12 mouse cellular contexts compared by ENCODE assay signal in genomic region chr4:42879829-42880676, GRCm38 (mm10). TPM values are rescaled to one million over a fixed set of nuclear protein-coding genes. Genes with fewer than 3 reads are reported as not detected.
DNase-seq lines count a peak whose midpoint lies in the region; ATAC-seq lines count a peak whose summit lies in the region.
"Had no signal": no experiment of that assay in that cellular context is flagged by ENCODE, and none has a peak within 500 bp of the region (broad histone marks: within the 10 kb centered on the region; RNA-seq: fewer than 3 reads in every experiment).

No protein-coding gene starts in this region.

- H3K9me3 ChIP-seq in limb, embryonic 11.5 days (ENCODE audit: control insufficient read depth, low read length) = no peaks in the 10 kb centered on the region
- H3K9me3 ChIP-seq in limb, embryonic 10.5 days (replicated peaks) = no peaks in the 10 kb centered on the region
- no peaks in the 10 kb centered on the region for H3K9me3 ChIP-seq in liver, embryonic 11.5 days (ENCODE audit: control insufficient read depth, low read length)
- H3K9me3 ChIP-seq: limb, embryonic 15.5 days had no signal

- H3K36me3 ChIP-seq in limb, embryonic 11.5 days (ENCODE audit: control insufficient read depth, insufficient read depth, low read length) = no peaks in the 10 kb centered on the region
- no peaks in the 10 kb centered on the region for H3K36me3 ChIP-seq in limb, embryonic 10.5 days
- H3K36me3 ChIP-seq in liver, embryonic 11.5 days (ENCODE audit: control insufficient read depth, insufficient read depth, low read length) = no peaks in the 10 kb centered on the region
- H3K36me3 ChIP-seq: limb, embryonic 15.5 days had no signal

- H3K4me3 ChIP-seq in limb, embryonic 11.5 days (ENCODE audit: low read depth, low read length) = no peak overlapping the region
- H3K4me3 ChIP-seq in limb, embryonic 10.5 days = no peak overlapping the region
- H3K4me3 ChIP-seq in brown adipose tissue, adult 24 weeks (ENCODE audit: insufficient read depth, low read depth, low read length) = no peak overlapping the region
- H3K4me3 ChIP-seq in liver, embryonic 11.5 days (ENCODE audit: low read depth, low read length) = peak overlapping the region; percentile 23
- H3K4me3 ChIP-seq: limb, embryonic 15.5 days had no signal

- no peak overlapping the region for H3K27ac ChIP-seq in limb, embryonic 11.5 days (replicated peaks; ENCODE audit: low read depth, low read length)
- H3K27ac ChIP-seq in limb, embryonic 10.5 days = no peak overlapping the region
- 0 out of 2 replicates have a peak overlapping the region, but pooled peaks have one; percentile 23 for H3K27ac ChIP-seq in brown adipose tissue, adult 24 weeks (replicated peaks; ENCODE audit: low read depth, low read length)
- peak overlapping the region; percentile 17 for H3K27ac ChIP-seq in liver, embryonic 11.5 days (ENCODE audit: low read depth, low read length)
- H3K27ac ChIP-seq: kidney, postnatal 0 days; limb, embryonic 15.5 days had no signal

- no peaks in the 10 kb centered on the region for H3K4me1 ChIP-seq in limb, embryonic 11.5 days (ENCODE audit: control insufficient read depth, insufficient read depth, low read length)
- no peaks in the 10 kb centered on the region for H3K4me1 ChIP-seq in limb, embryonic 10.5 days
- H3K4me1 ChIP-seq in brown adipose tissue, adult 24 weeks (ENCODE audit: control insufficient read depth, insufficient read depth, insufficient read length, low read length) = no peaks in the 10 kb centered on the region
- peaks cover 9% of the 10 kb centered on the region for H3K4me1 ChIP-seq in liver, embryonic 11.5 days (replicated peaks; ENCODE audit: control insufficient read depth, insufficient read depth, low read length)
- H3K4me1 ChIP-seq: limb, embryonic 15.5 days had no signal

- H3K4me2 ChIP-seq in limb, embryonic 11.5 days (ENCODE audit: low read depth, severe bottlenecking) = no peak overlapping the region
- peak overlapping the region; percentile 21 for H3K4me2 ChIP-seq in liver, embryonic 11.5 days
- H3K4me2 ChIP-seq: limb, embryonic 15.5 days had no signal

- no peak for ATAC-seq in limb, embryonic 11.5 days (ENCODE audit: insufficient number of reproducible peaks, low FRiP score, low TSS enrichment, low read depth)
- peak; percentile 99 for ATAC-seq in liver, embryonic 11.5 days (replicated peaks; ENCODE audit: low FRiP score)
- ATAC-seq: Patski had no signal

- DNase-seq in limb, embryonic 11.5 days (ENCODE audit: low spot score) = peak; percentile 15
- DNase-seq in limb, embryonic 10.5 days (ENCODE audit: low spot score) = no peak
- peak; percentile 48 for DNase-seq in liver, embryonic 11.5 days (ENCODE audit: low spot score)
- peak; percentile 49 to 67 for DNase-seq in spleen, postnatal 36 days (ENCODE audit: low spot score in 2 of 2)
- DNase-seq in lung, postnatal 14 days = no peak
- DNase-seq in layer of hippocampus, postnatal 36 days = no peak
- DNase-seq: cerebellum, adult 11-12 months had no signal

- no peak overlapping the region for H3K9ac ChIP-seq in limb, embryonic 11.5 days (ENCODE audit: low read length)
- peak overlapping the region; percentile 55 for H3K9ac ChIP-seq in liver, embryonic 11.5 days (ENCODE audit: low read depth, low read length)
- H3K9ac ChIP-seq: limb, embryonic 15.5 days had no signal

- 83% methylated on average over 16 of the region's 16 CpGs for WGBS in limb, embryonic 11.5 days
- WGBS in limb, embryonic 10.5 days = 84% methylated on average over 16 of the region's 16 CpGs
- WGBS in liver, embryonic 11.5 days = 47% methylated on average over 16 of the region's 16 CpGs

- no peaks in the 10 kb centered on the region for H3K27me3 ChIP-seq in limb, embryonic 11.5 days (ENCODE audit: control insufficient read depth, insufficient read depth, low read length)
- no peaks in the 10 kb centered on the region for H3K27me3 ChIP-seq in limb, embryonic 10.5 days (ENCODE audit: low read depth, poor library complexity, severe bottlenecking)
- H3K27me3 ChIP-seq in liver, embryonic 11.5 days (replicated peaks; ENCODE audit: control insufficient read depth, insufficient read depth, low read length) = no peaks in the 10 kb centered on the region
- H3K27me3 ChIP-seq: limb, embryonic 15.5 days had no signal

RNA-seq across cellular contexts. Expression of gene Fam205c, which starts 6.0 kb away (rescaled TPM):
- not detected in 2 replicates for polyA plus RNA-seq in limb, embryonic 11.5 days (2014; fragmentation: Nextera tagmentation; extraction: Ambion mirVana)
- 0.10 TPM in 1 of 2 replicates, not detected in the other for polyA plus RNA-seq in limb, embryonic 10.5 days (2016; fragmentation: Nextera tagmentation; extraction: Ambion mirVana)
- polyA plus RNA-seq in brown adipose tissue, adult 24 weeks (2012; ENCODE audit: insufficient read depth, insufficient read length, missing spikeins) = not detected in 2 replicates
- polyA plus RNA-seq in liver, embryonic 11.5 days (2014; fragmentation: Nextera tagmentation; extraction: Ambion mirVana) = 0.71 and 0.75 TPM in 2 replicates
- total RNA-seq in layer of hippocampus, postnatal 36 days (2021) = under 1 TPM; 0.27 to 0.30 TPM
- total RNA-seq: neutrophil, adult 5-6 weeks had no signal
- polyA plus RNA-seq: limb, embryonic 15.5 days; Patski had no signal

RNA-seq across cellular contexts. Expression of gene Gm12394, which starts 23.5 kb away (rescaled TPM):
- not detected in 2 replicates for polyA plus RNA-seq in limb, embryonic 11.5 days (2014; fragmentation: Nextera tagmentation; extraction: Ambion mirVana)
- 0.06 TPM in 1 of 2 replicates, not detected in the other for polyA plus RNA-seq in limb, embryonic 10.5 days (2016; fragmentation: Nextera tagmentation; extraction: Ambion mirVana)
- polyA plus RNA-seq in brown adipose tissue, adult 24 weeks (2012; ENCODE audit: insufficient read depth, insufficient read length, missing spikeins) = not detected in 2 replicates
- 0.11 and 0.18 TPM in 2 replicates for polyA plus RNA-seq in liver, embryonic 11.5 days (2014; fragmentation: Nextera tagmentation; extraction: Ambion mirVana)
- under 1 TPM; 0.48 to 0.92 TPM for total RNA-seq in layer of hippocampus, postnatal 36 days (2021)
- total RNA-seq: neutrophil, adult 5-6 weeks had no signal
- polyA plus RNA-seq: limb, embryonic 15.5 days; Patski had no signal

RNA-seq across cellular contexts. Expression of gene Fam205a1, which starts 26.4 kb away (rescaled TPM):
- 0.07 TPM in 1 of 2 replicates, not detected in the other for polyA plus RNA-seq in limb, embryonic 11.5 days (2014; fragmentation: Nextera tagmentation; extraction: Ambion mirVana)
- not detected in 2 replicates for polyA plus RNA-seq in limb, embryonic 10.5 days (2016; fragmentation: Nextera tagmentation; extraction: Ambion mirVana)
- not detected in 2 replicates for polyA plus RNA-seq in brown adipose tissue, adult 24 weeks (2012; ENCODE audit: insufficient read depth, insufficient read length, missing spikeins)
- 0.22 and 0.29 TPM in 2 replicates for polyA plus RNA-seq in liver, embryonic 11.5 days (2014; fragmentation: Nextera tagmentation; extraction: Ambion mirVana)
- under 1 TPM in 1 of 2 experiments, not detected in 1; 0.12 TPM for total RNA-seq in layer of hippocampus, postnatal 36 days (2021)
- total RNA-seq: neutrophil, adult 5-6 weeks had no signal
- polyA plus RNA-seq: limb, embryonic 15.5 days; Patski had no signal

RNA-seq across cellular contexts. Expression of gene Phf24, which starts 36.4 kb away (rescaled TPM):
- polyA plus RNA-seq in limb, embryonic 11.5 days (2014; fragmentation: Nextera tagmentation; extraction: Ambion mirVana) = 0.04 and 0.21 TPM in 2 replicates
- polyA plus RNA-seq in limb, embryonic 10.5 days (2016; fragmentation: Nextera tagmentation; extraction: Ambion mirVana) = 0.16 TPM in 1 of 2 replicates, not detected in the other
- polyA plus RNA-seq in brown adipose tissue, adult 24 weeks (2012; ENCODE audit: insufficient read depth, insufficient read length, missing spikeins) = not detected in 2 replicates
- 0.38 and 0.42 TPM in 2 replicates for polyA plus RNA-seq in liver, embryonic 11.5 days (2014; fragmentation: Nextera tagmentation; extraction: Ambion mirVana)
- 100 to 1,000 TPM; 148 to 149 TPM for total RNA-seq in layer of hippocampus, postnatal 36 days (2021)
- total RNA-seq: neutrophil, adult 5-6 weeks had no signal
- polyA plus RNA-seq: Patski had no signal

Comparison
In these comparisons a context has a peak if more than half of its experiments do, and no peak if none do; other contexts are left out.
1. DNase-seq: peak in limb, embryonic 11.5 days (single experiment), liver, embryonic 11.5 days (single experiment) and spleen, postnatal 36 days (2 of 2); none in limb, embryonic 10.5 days (single experiment), lung, postnatal 14 days (single experiment) and layer of hippocampus, postnatal 36 days (0 of 2).
2. H3K27ac ChIP-seq: peak in brown adipose tissue, adult 24 weeks (single experiment) and liver, embryonic 11.5 days (single experiment); none in limb, embryonic 11.5 days (single experiment) and limb, embryonic 10.5 days (single experiment).